ENCODE assay signal across 1 mouse cellular context in the genomic region with DNA sequence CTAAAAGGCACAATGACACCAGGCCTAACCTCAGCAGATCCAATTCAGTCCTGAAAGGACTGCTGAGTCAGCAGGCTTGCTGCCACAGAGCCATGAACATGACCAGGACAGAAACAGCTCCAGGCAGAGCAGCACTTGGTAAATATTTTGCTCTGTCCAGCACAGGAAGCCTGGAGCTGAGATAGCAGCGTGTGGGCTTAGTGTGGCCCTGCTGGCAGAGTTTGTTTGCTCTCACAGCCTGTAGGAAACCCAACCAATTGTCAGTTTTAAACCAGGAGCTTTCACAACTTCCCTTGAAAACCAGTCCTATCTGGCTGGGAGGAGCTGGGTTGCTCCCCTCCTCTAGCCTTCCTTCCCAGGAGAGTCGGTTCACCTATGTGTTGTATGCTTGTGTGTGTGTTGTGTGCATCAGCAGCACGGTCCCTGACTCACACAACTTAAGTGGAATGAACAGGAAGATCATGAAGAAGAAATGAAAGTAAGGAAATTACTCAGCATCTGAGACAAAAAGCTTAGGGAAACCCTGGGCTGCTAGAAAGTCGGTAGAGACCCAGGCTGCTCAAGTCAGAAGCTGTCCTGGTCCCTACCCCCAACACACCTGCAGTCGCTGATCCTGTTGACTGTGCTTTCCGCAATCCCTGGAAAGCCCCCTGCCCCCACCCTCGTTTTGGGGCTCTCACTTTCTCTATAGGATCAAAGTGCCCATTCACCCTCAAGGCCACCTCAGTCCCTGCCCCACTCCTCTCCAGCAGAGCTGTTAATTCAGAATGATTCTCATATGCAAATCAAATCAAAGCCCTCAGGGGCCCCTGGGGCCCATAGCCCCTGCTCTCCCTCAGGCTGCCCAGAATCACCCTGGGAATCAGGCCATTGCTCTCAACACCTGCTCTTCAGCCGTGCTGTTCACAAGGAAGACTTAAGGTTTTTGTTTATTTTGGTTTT.
TF ChIP-seq lines count a peak whose summit lies in the region.

No protein-coding gene starts in this region.

TF ChIP-seq in CH12.LX, 34 proteins besides CTCF, POLR2A, EP300 and RAD21 (continued from another document):
- TF ChIP-seq TCF12 (IDR thresholded peaks at IDR 0.05; ENCODE audit: low read depth, low read length) (peak; percentile 99), MEF2A (IDR thresholded peaks at IDR 0.05; ENCODE audit: borderline replicate concordance, low read depth, low read length) (peak; percentile 80), BHLHE40 (IDR thresholded peaks at IDR 0.05; ENCODE audit: low read depth, low read length) (peak; percentile 89), USF1 (IDR thresholded peaks at IDR 0.05; ENCODE audit: low read depth, low read length) (no peak), ELF1 (IDR thresholded peaks at IDR 0.05; ENCODE audit: low read depth, low read length) (peak; percentile 45; the same call in 1 of the 2 replicates), MAFK (IDR thresholded peaks at IDR 0.05; ENCODE audit: insufficient replicate concordance, low read length) (peak; percentile 83; the same call in 1 of the 2 replicates), USF2 (conservative IDR thresholded peaks at IDR 0.05; ENCODE audit: low read depth, low read length) (no peak), PAX5 (IDR thresholded peaks at IDR 0.05; ENCODE audit: low read length) (no peak), NRF1 (IDR thresholded peaks at IDR 0.05; ENCODE audit: low read depth, low read length) (0 out of 2 replicates have a peak, but pooled peaks have one; percentile 31), CHD2 (IDR thresholded peaks at IDR 0.05; ENCODE audit: low read length) (peak; percentile 94), TBP (conservative IDR thresholded peaks at IDR 0.05; ENCODE audit: low read depth, low read length) (peak; percentile 72), MAX (IDR thresholded peaks at IDR 0.05; ENCODE audit: low read length) (peak; percentile 75)
